Mouse (Mus musculus): ENCODE measurements around the gene Pcid2. TPM values are rescaled to one million over a fixed set of nuclear protein-coding genes. Genes with fewer than 3 reads are reported as not detected.
"Not testable (repeated sequence)": the region's sequence is repeated elsewhere in the genome, so short reads cannot be mapped to it uniquely, and the experiment has no call there.

Pcid2 gene
- polyA plus RNA-seq, 1 experiment from 2014 or later, result 51.5 TPM

DNA sequence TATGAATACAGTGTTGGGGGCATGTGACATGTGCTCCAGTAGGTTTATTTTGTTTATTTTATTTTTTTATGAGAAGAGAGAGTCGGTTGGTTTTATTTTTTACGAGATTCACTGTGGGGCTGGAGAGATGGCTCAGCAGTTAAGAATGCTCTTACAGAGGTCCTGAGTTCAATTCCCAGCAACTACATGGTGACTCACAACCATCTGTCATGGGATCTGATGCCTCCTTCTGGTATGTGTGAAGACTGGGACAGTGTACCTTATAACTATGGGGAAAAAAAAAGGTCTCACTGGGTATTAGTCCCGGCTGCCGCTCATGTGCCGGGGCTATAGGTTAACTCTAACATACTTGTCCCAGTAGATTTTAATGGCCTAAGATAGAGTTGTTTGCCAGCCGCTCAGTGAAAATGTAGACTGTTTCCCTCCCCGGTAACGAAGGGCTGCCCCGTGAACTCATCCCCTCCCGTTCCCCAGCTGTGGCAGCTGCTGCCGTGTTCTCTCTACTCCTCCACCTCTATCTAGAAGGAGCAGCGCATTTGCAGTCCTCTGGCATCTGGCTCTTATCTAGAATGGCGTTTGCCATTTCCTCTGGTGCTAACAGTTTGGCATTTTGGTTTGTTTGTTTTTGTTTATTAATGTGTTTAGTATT is 2.9 kb upstream of the Pcid2 start:
- Histone ChIP-seq H3K9me3 (ENCODE audit: control insufficient read depth, low read length) (no peaks in the 10 kb centered on the region), H3K27me3 (ENCODE audit: control insufficient read depth, insufficient read depth, low read length) (no peaks in the 10 kb centered on the region), H3K4me3 (ENCODE audit: low read depth, low read length) (no peak overlapping the region), H3K9ac (ENCODE audit: low read length) (no peak overlapping the region), H3K4me1 (ENCODE audit: control insufficient read depth, insufficient read depth, low read length) (peaks cover 14% of the 10 kb centered on the region), H3K4me2 (no peak overlapping the region), H3K27ac (ENCODE audit: low read depth, low read length) (no peak overlapping the region), H3K36me3 (ENCODE audit: control insufficient read depth, insufficient read depth, low read length) (no peaks in the 10 kb centered on the region)
- WGBS, result 93% methylated on average over 13 of the region's 13 CpGs
- DNase-seq (ENCODE audit: low spot score, missing footprints), result peak; percentile 45
- no peak for ATAC-seq (ENCODE audit: low FRiP score)

DNA sequence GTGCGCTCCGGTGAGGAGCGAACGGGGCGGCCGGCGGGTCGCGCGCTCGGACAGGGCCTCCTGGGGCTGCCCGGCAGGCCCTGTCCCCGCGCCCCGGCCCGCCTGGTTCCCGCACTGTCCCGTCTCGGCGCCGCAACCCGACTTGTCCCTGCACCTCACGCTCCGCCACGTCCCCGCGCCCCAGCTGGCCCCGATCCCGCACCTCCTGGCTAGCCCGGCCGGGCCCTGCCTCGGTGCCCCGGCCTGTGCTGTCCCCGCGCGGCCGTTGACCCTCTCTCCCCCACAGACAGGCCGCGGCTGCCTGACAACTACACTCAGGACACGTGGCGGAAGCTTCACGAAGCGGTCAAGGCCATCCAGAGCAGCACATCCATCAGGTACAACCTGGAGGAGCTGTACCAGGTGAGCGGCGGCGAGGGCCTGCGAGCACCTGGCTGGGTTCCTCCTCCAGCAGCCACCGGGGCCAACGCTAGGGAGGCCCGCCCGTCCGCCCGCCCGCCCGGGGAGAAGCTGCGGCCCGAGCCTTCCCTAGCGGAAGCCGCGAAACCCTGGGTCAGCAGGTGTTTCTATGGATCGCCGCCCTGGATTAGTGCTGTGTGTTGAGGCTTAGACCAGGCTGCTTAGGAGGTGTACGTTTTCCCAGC is 771 bp upstream of the Pcid2 start:
- Histone ChIP-seq H3K4me2 (peak overlapping the region; percentile 67), H3K9ac (ENCODE audit: low read length) (peak overlapping the region; percentile 91), H3K9me3 (ENCODE audit: control insufficient read depth, low read length) (no peaks in the 10 kb centered on the region), H3K27ac (ENCODE audit: low read depth, low read length) (peak overlapping the region; percentile 56; the same call in 1 of the 2 replicates), H3K36me3 (ENCODE audit: control insufficient read depth, insufficient read depth, low read length) (no peaks in the 10 kb centered on the region), H3K4me3 (ENCODE audit: low read depth, low read length) (peak overlapping the region; percentile 96), H3K4me1 (ENCODE audit: control insufficient read depth, insufficient read depth, low read length) (peaks cover 14% of the 10 kb centered on the region), H3K27me3 (ENCODE audit: control insufficient read depth, insufficient read depth, low read length) (no peaks in the 10 kb centered on the region)
- peak; percentile 91 for DNase-seq (ENCODE audit: low spot score, missing footprints)
- ATAC-seq (ENCODE audit: low FRiP score), result peak; percentile 67
- under 1% methylated on average over 51 of the region's 63 CpGs for WGBS

DNA sequence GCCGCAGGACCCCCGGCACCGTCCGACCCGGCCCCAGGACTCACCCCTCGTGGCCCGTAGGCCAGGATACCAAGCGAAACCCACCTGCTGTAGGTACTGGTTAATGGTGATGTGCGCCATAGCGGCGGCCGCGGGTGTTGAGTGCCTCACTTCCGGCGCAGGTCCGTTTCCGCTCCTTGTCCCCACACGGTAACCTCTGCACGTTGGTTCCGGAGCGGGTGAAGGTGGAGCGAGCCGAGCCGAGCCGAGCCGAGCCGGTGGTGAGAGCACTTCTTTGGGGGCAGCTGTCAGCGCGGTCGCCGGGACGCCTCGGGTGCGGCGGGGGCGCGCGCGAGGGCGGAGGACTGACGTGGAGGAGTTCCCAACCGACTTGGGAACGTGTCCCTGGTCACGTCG is 570 bp downstream of the Pcid2 start:
- Histone ChIP-seq H3K9ac (ENCODE audit: low read length) (peak overlapping the region; percentile 94), H3K4me3 (ENCODE audit: low read depth, low read length) (peak overlapping the region; percentile 96)
- WGBS, result under 1% methylated on average over 45 of the region's 45 CpGs

DNA sequence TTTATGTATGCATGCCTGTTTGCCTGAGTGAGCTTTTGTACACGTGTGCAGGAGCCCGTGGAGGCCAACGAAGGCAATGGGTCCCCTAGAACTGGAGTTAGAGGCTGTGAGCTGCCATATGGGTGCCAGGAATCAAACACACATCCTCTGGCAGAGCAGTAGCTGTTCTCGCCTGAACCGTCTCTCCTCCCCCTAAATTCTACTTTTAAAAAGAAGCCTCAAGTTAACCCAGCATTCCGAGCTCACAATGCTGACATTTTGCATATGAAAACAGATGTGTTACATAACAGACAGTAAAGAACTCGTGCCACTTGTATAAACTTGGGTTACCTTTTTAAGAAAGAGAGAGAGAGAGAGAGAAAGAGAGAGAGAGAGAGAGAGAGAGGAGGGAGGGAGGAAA is 27.7 kb downstream of the Pcid2 start:
- 89% methylated on average over 7 of the region's 7 CpGs for WGBS
- Histone ChIP-seq H3K4me1 (ENCODE audit: control insufficient read depth, insufficient read depth, low read length) (no peaks in the 10 kb centered on the region), H3K4me2 (no peak overlapping the region), H3K27ac (ENCODE audit: low read depth, low read length) (no peak overlapping the region), H3K4me3 (ENCODE audit: low read depth, low read length) (no peak overlapping the region), H3K9ac (ENCODE audit: low read length) (no peak overlapping the region), H3K27me3 (ENCODE audit: control insufficient read depth, insufficient read depth, low read length) (no peaks in the 10 kb centered on the region), H3K9me3 (ENCODE audit: control insufficient read depth, low read length) (no peaks in the 10 kb centered on the region), H3K36me3 (ENCODE audit: control insufficient read depth, insufficient read depth, low read length) (peaks cover 35% of the 10 kb centered on the region)
- DNase-seq (ENCODE audit: low spot score, missing footprints) (no peak), ATAC-seq (ENCODE audit: low FRiP score) (no peak)

More for the DNA sequence above, 570 bp downstream of the Pcid2 start:
- no peaks in the 10 kb centered on the region for H3K27me3 ChIP-seq (ENCODE audit: control insufficient read depth, insufficient read depth, low read length)
- DNase-seq (ENCODE audit: low spot score, missing footprints), result peak; percentile 97
- no peaks in the 10 kb centered on the region for H3K36me3 ChIP-seq (ENCODE audit: control insufficient read depth, insufficient read depth, low read length)
- H3K4me1 ChIP-seq (ENCODE audit: control insufficient read depth, insufficient read depth, low read length), result peaks cover 14% of the 10 kb centered on the region
- peak overlapping the region; percentile 67 for H3K4me2 ChIP-seq
- ATAC-seq (ENCODE audit: low FRiP score), result peak; percentile 65
- peak overlapping the region; percentile 10 for H3K27ac ChIP-seq (ENCODE audit: low read depth, low read length)
- H3K9me3 ChIP-seq (ENCODE audit: control insufficient read depth, low read length), result no peaks in the 10 kb centered on the region

DNA sequence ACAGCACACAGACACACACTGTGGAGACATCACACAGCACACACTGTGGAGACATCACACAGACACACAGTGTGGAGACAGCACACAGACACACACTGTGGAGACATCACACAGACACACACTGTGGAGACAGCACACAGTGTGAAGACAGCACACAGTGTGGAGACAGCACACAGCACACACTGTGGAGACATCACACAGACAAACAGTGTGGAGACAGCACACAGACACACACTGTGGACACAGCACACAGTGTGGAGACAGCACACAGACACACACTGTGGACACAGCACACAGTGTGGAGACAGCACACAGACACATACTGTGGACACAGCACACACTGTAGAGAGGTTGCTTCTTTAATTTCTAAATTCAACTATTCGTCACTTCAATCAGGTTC is 29.7 kb downstream of the Pcid2 start:
- H3K27me3 ChIP-seq (ENCODE audit: control insufficient read depth, insufficient read depth, low read length); H3K4me1 ChIP-seq (ENCODE audit: control insufficient read depth, insufficient read depth, low read length); H3K9me3 ChIP-seq (ENCODE audit: control insufficient read depth, low read length); DNase-seq (ENCODE audit: low spot score, missing footprints); H3K4me3 ChIP-seq (ENCODE audit: low read depth, low read length); H3K27ac ChIP-seq (ENCODE audit: low read depth, low read length); ATAC-seq (ENCODE audit: low FRiP score); H3K9ac ChIP-seq (ENCODE audit: low read length); H3K4me2 ChIP-seq: not testable (repeated sequence)
- 91% methylated on average over 1 of the region's 1 CpGs for WGBS
- H3K36me3 ChIP-seq (ENCODE audit: control insufficient read depth, insufficient read depth, low read length), result peaks cover 28% of the 10 kb centered on the region

DNA sequence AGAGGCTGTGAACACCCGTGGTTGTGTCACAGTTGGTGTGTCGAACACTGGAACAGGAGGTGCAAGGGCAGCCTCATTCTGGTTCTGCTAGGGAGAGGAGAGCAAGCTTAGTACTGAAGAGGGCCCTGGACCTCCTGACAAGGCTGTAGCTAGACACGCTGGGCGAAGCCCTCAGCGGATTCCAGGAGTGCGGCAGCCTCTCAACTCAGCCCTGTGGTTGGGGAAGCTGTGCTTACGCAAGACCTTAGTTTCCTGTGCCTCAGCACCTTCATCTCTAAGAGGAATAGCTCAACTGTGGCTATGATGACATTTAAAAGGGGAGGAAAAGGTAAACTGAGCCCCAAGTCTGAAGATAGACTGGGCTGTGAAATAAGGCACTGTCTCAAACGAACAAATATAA is 30.2 kb downstream of the Pcid2 start:
- Histone ChIP-seq H3K4me3 (ENCODE audit: low read depth, low read length) (no peak overlapping the region), H3K27me3 (ENCODE audit: control insufficient read depth, insufficient read depth, low read length) (no peaks in the 10 kb centered on the region), H3K4me1 (ENCODE audit: control insufficient read depth, insufficient read depth, low read length) (no peaks in the 10 kb centered on the region), H3K4me2 (no peak overlapping the region), H3K9me3 (ENCODE audit: control insufficient read depth, low read length) (no peaks in the 10 kb centered on the region), H3K36me3 (ENCODE audit: control insufficient read depth, insufficient read depth, low read length) (peaks cover 24% of the 10 kb centered on the region), H3K9ac (ENCODE audit: low read length) (no peak overlapping the region), H3K27ac (ENCODE audit: low read depth, low read length) (no peak overlapping the region)
- ATAC-seq (ENCODE audit: low FRiP score), result no peak
- DNase-seq (ENCODE audit: low spot score, missing footprints), result no peak
- WGBS, result 92% methylated on average over 8 of the region's 8 CpGs

DNA sequence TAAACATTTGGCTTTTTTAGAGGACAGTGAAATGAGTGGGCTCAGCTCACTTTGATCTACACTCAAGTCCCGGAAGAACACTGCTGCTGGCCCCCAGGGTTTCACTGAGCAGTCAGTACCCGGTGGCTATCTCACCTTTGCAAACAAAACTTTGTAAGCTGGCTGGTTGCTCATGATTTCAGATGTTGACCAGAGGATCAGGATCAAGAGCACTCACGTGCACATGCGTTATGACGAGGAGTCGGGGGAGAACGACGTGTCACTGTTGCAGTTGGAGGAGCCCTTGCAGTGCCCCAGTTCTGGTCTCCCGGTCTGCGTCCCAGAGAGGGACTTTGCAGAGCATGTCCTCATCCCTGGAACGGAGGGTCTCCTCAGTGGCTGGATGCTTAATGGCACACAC is 32.0 kb downstream of the Pcid2 start:
- Histone ChIP-seq H3K36me3 (ENCODE audit: control insufficient read depth, insufficient read depth, low read length) (peaks cover 14% of the 10 kb centered on the region), H3K27me3 (ENCODE audit: control insufficient read depth, insufficient read depth, low read length) (no peaks in the 10 kb centered on the region), H3K9ac (ENCODE audit: low read length) (no peak overlapping the region), H3K4me3 (ENCODE audit: low read depth, low read length) (no peak overlapping the region), H3K4me2 (no peak overlapping the region), H3K27ac (ENCODE audit: low read depth, low read length) (no peak overlapping the region), H3K4me1 (ENCODE audit: control insufficient read depth, insufficient read depth, low read length) (no peaks in the 10 kb centered on the region), H3K9me3 (ENCODE audit: control insufficient read depth, low read length) (no peaks in the 10 kb centered on the region)
- DNase-seq (ENCODE audit: low spot score, missing footprints), result no peak
- ATAC-seq (ENCODE audit: low FRiP score), result no peak
- WGBS, result 93% methylated on average over 11 of the region's 11 CpGs

DNA sequence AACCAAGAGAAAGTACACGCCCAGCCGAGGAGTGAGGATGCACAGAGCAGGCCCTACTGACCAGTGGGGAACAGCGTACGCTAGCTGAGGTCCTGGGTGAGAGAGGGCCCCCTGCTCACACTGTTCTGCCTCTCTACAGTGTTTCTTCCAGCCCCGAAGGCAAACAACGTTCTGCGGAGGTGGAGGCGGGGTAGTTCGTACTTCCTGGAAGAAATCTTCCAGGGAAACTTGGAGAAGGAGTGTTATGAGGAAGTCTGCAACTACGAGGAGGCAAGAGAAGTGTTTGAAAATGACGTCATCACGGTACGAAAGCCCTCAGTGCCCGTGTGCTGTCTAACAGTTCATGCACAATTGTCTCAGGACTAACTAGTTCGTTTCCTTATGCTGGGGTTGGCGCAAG is 42.1 kb downstream of the Pcid2 start:
- WGBS, result 81% methylated on average over 16 of the region's 16 CpGs
- no peaks in the 10 kb centered on the region for H3K4me1 ChIP-seq (ENCODE audit: control insufficient read depth, insufficient read depth, low read length)
- ATAC-seq (ENCODE audit: low FRiP score) (no peak), DNase-seq (ENCODE audit: low spot score, missing footprints) (no peak)
- H3K4me2 ChIP-seq, result no peak overlapping the region
- H3K27me3 ChIP-seq (ENCODE audit: control insufficient read depth, insufficient read depth, low read length), result no peaks in the 10 kb centered on the region
- no peaks in the 10 kb centered on the region for H3K36me3 ChIP-seq (ENCODE audit: control insufficient read depth, insufficient read depth, low read length)
- no peaks in the 10 kb centered on the region for H3K9me3 ChIP-seq (ENCODE audit: control insufficient read depth, low read length)
- H3K9ac ChIP-seq (ENCODE audit: low read length), result no peak overlapping the region
- no peak overlapping the region for H3K27ac ChIP-seq (ENCODE audit: low read depth, low read length)
- no peak overlapping the region for H3K4me3 ChIP-seq (ENCODE audit: low read depth, low read length)

DNA sequence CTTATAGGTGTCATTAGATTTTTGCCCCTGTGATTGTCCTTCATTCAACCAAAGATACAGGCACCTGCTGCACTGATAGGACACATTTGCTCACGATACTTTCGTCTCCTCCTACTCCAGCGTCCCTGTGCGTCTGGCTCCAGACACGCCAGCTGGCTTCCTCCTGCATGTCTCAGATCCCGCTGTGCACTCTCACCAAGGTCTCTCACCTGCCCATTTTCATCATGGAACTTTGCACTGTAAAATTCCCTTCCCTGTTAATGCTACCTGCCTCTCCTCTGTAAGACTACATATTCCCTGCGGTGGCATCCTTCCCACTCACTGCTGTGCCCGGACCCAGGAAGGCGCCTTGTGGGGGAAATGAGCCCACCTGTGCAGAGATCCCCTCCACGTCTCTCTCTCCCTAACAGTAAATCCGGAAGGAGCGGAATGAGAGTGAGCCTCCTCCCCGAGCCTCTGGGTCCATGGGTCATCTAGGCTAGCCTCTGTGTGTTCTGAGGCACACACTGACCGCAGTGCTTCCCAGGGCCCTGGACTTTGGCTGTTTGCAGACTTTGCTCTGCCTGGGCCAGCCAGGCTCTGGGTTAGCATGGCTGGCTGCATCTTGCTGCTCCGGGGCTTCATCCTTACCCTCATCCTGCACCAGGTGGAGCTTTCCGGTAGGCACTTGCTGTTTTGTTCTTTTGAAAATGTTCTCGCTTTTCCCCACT is 44.7 kb downstream of the Pcid2 start, which contains the start of gene Proz:
Proz (plus strand) TSS at position 474 of the 710 bp plus-strand sequence.
- no peak within 1 kb of the TSS for H3K4me2 ChIP-seq
- DNase-seq (ENCODE audit: low spot score, missing footprints) (no peak), ATAC-seq (ENCODE audit: low FRiP score) (no peak)
- 76% methylated on average over 17 of the region's 17 CpGs for WGBS
- H3K9me3 ChIP-seq (ENCODE audit: control insufficient read depth, low read length), result no peaks in the 10 kb centered on the region
- no peaks in the 10 kb centered on the region for H3K36me3 ChIP-seq (ENCODE audit: control insufficient read depth, insufficient read depth, low read length)
- no peaks in the 10 kb centered on the region for H3K4me1 ChIP-seq (ENCODE audit: control insufficient read depth, insufficient read depth, low read length)
- no peak within 1 kb of the TSS for H3K27ac ChIP-seq (ENCODE audit: low read depth, low read length)
- H3K27me3 ChIP-seq (ENCODE audit: control insufficient read depth, insufficient read depth, low read length), result no peaks in the 10 kb centered on the region
- no peak within 1 kb of the TSS for H3K4me3 ChIP-seq (ENCODE audit: low read depth, low read length)
- H3K9ac ChIP-seq (ENCODE audit: low read length), result no peak within 1 kb of the TSS

All from midbrain, embryonic 11.5 days (tissue).